Mouse (Mus musculus): ENCODE measurements around the gene Arrdc5.

Gene Arrdc5

GRCm38 (mm10) chr17:56303847-56304586 lies 3.9 kb upstream of the Arrdc5 start:
- peak; percentile 98 for DNase-seq (ENCODE audit: low spot score)

- peak; percentile 97 for DNase-seq (ENCODE audit: low spot score)
Observed at GRCm38 (mm10) chr17:56303160-56303846, 3.2 kb upstream of the Arrdc5 start, which contains the start of gene Uhrf1. Gene Uhrf1 (plus strand): TSS chr17:56303321.

- DNase-seq (ENCODE audit: low spot score) = peak; percentile 78
Observed at GRCm38 (mm10) chr17:56302363-56302996, 2.4 kb upstream of the Arrdc5 start.

- DNase-seq (ENCODE audit: low spot score) = no peak
Observed at GRCm38 (mm10) chr17:56298238-56298637, 1.8 kb downstream of the Arrdc5 start.

GRCm38 (mm10) chr17:56296201-56296600 lies 3.9 kb downstream of the Arrdc5 start:
- no peak for DNase-seq (ENCODE audit: low spot score)

- DNase-seq (ENCODE audit: low spot score) = no peak
Observed at GRCm38 (mm10) chr17:56294241-56294640, 5.8 kb downstream of the Arrdc5 start.

GRCm38 (mm10) chr17:56293291-56293690 lies 6.8 kb downstream of the Arrdc5 start:
- no peak for DNase-seq (ENCODE audit: low spot score)

- no peak for DNase-seq (ENCODE audit: low spot score)
Observed at GRCm38 (mm10) chr17:56292531-56293222, 7.4 kb downstream of the Arrdc5 start, which contains the start of gene Plin3. Gene Plin3 (minus strand): TSS chr17:56292873.

GRCm38 (mm10) chr17:56291826-56292475 lies 8.1 kb downstream of the Arrdc5 start:
- no peak for DNase-seq (ENCODE audit: low spot score)

- DNase-seq (ENCODE audit: low spot score) = peak; percentile 93
Observed at GRCm38 (mm10) chr17:56291171-56291511, 8.9 kb downstream of the Arrdc5 start.

- DNase-seq (ENCODE audit: low spot score) = peak; percentile 97
Observed at GRCm38 (mm10) chr17:56290388-56291170, 9.5 kb downstream of the Arrdc5 start.

GRCm38 (mm10) chr17:56289371-56290331 lies 10.4 kb downstream of the Arrdc5 start:
- DNase-seq (ENCODE audit: low spot score) = peak; percentile 87

GRCm38 (mm10) chr17:56288866-56289265 lies 11.2 kb downstream of the Arrdc5 start:
- no peak for DNase-seq (ENCODE audit: low spot score)

- DNase-seq (ENCODE audit: low spot score) = no peak
Observed at GRCm38 (mm10) chr17:56287830-56288229, 12.3 kb downstream of the Arrdc5 start.

GRCm38 (mm10) chr17:56285995-56286394 lies 14.1 kb downstream of the Arrdc5 start:
- DNase-seq (ENCODE audit: low spot score) = no peak

- DNase-seq (ENCODE audit: low spot score) = no peak
Observed at GRCm38 (mm10) chr17:56283316-56283715, 16.8 kb downstream of the Arrdc5 start.

- no peak for DNase-seq (ENCODE audit: low spot score)
Observed at GRCm38 (mm10) chr17:56282802-56283201, 17.3 kb downstream of the Arrdc5 start.

GRCm38 (mm10) chr17:56281193-56281592 lies 18.9 kb downstream of the Arrdc5 start:
- no peak for DNase-seq (ENCODE audit: low spot score)

GRCm38 (mm10) chr17:56279481-56280155 lies 20.5 kb downstream of the Arrdc5 start:
- no peak for DNase-seq (ENCODE audit: low spot score)

Data from embryo, embryonic 10.5 days (tissue).